Mouse (Mus musculus) embryonic fibroblast, embryonic 13.5 days (primary cell): ENCODE measurements around the gene Gm20388. TPM values are rescaled to one million over a fixed set of nuclear protein-coding genes. Genes with fewer than 3 reads are reported as not detected.

Source experiments
- H3K27ac ChIP-seq: 2 replicates; pipeline ENCODE4 v1.5.1; 2012; ENCODE audit warnings: low read length, control low read depth, inconsistent platforms; ENCODE audit not compliant: insufficient read depth
- H3K4me1 ChIP-seq: 2 replicates; pipeline ENCODE4 v1.6.1; 2011; ENCODE audit warnings: low read length; ENCODE audit not compliant: control insufficient read depth, insufficient read depth
- H3K4me3 ChIP-seq: 2 replicates; pipeline ENCODE4 v1.5.1; 2011; ENCODE audit warnings: mild to moderate bottlenecking, control low read depth, low read length; ENCODE audit not compliant: insufficient read depth
- CTCF ChIP-seq: IDR thresholded peaks from 2 replicates; pipeline ENCODE4 v1.5.1; 2011; ENCODE audit warnings: mild to moderate bottlenecking, control low read depth, low read length, moderate library complexity, borderline replicate concordance; ENCODE audit not compliant: insufficient read depth
- POLR2A ChIP-seq: IDR thresholded peaks from 2 replicates; pipeline ENCODE4 v1.6.1; 2011; ENCODE audit warnings: low read depth, mild to moderate bottlenecking, control low read depth, low read length, moderate library complexity
- polyA plus RNA-seq: library from polyadenylated mRNA; stranded (reverse); fragments of >200 nt; gene quantifications from 2 replicates; pipeline ENCODE4 v1.2.4, GENCODE M21; 2011; ENCODE audit warnings: low read depth; ENCODE audit not compliant: missing spikeins, insufficient read length

The Gm20388 gene
- polyA plus RNA-seq, 1 experiment: 82.8 TPM

DNA sequence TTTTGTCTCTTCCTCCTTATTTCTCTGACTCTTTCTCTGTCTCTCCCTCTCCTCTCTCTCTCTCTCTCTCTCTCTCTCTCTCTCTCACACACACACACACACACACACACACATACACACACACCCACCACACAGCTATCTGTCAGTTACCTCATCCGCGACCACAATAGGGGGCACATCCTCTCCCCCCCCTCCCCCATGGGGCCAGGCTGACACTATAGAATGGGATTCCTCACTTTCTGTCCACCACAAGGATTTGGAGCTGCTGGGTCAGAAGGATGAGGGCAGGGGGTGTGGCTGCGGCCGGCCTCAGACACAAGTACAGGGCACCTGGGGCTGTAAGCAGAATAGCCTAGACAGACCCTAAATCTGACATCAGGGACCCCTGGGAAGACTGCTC lies 1112.4 kb downstream of the Gm20388 start:
- no peak for TF ChIP-seq CTCF
- TF ChIP-seq POLR2A: no peak
- H3K4me3 ChIP-seq: no peak overlapping the region
- H3K27ac ChIP-seq: no peak overlapping the region
- no peaks in the 10 kb centered on the region for H3K4me1 ChIP-seq

DNA sequence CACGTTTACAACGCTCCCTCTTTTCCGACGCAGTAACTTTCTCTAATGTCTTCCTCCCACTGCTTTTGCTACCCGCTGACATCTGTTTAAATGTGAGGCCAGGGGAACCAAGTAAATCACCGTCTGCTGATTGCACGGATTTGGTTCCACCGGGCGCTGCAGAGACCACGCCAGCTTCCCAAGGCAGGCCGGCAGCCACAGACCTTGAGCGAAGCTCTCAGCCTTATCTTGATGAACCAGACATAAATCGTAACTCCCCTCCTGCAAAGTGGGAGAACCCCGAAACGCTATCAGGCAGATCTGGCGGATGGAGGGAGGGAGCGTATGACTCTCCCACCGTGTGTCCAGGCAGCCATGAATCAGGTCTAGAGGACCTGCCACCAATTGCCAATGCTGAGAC lies 1113.1 kb downstream of the Gm20388 start:
- TF ChIP-seq CTCF (no peak), POLR2A (no peak)
- H3K4me3 ChIP-seq: no peak overlapping the region
- H3K27ac ChIP-seq: no peak overlapping the region
- no peaks in the 10 kb centered on the region for H3K4me1 ChIP-seq

DNA sequence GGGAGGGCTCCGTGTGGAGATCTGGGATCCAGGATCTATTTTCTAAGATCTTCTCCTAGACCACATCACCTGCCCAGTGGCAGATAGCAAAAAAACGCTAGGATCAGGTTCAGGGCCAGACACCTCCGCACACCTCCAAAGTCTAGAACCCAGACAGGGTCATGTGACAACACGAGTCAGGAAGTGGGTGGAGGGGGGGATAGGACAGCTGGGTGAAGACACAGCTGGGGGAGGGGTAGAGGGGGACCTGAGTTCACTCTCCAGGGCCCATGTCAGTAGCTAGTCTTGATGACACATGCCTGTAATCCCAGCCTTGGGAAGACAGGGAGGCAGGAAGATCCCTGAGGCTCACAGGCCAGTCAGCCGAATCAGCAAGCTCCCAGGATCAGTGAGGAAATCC lies 1114.8 kb downstream of the Gm20388 start:
- Histone ChIP-seq H3K4me1 (no peaks in the 10 kb centered on the region), H3K4me3 (no peak overlapping the region), H3K27ac (no peak overlapping the region)
- TF ChIP-seq CTCF (no peak), POLR2A (no peak)

DNA sequence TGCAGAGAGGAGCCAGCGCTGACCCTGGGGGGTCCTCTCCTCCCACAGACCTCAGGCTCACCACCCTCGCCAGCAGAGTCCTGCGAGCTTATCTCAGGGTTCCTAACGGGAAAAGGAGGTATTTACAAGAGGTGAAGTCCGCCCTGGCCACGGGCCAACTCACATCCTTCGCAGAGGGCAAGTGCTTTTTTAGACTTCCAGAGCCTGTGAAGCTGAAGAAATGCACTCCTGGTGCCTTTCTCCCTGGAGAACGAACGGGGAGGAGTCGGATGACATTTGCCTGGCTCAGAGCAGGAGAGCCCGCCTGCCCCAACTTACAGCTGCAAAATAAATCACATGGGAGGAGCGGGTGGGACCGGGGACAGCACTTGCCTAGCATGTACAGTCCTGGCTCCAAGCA lies 1117.1 kb downstream of the Gm20388 start:
- Histone ChIP-seq H3K4me1 (no peaks in the 10 kb centered on the region), H3K27ac (no peak overlapping the region), H3K4me3 (no peak overlapping the region)
- TF ChIP-seq CTCF: no peak
- TF ChIP-seq POLR2A: no peak

DNA sequence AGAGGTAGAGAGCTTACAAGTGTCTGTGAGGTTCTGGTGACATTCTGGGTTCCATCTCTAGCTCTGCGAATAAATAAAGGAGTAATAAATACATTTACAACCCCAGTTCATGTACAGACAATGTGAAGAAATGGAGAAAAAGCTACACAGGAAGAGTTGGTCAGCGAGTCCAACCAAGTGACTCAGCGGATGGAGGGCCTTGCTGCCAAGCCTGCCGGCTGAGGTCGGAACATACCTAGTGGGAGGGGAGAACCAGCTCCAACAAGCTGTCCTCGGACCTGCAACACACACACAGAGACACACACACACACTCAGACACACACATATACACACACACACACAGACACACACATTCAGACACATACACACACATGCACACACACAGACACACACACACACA lies 1118.4 kb downstream of the Gm20388 start:
- TF ChIP-seq POLR2A (no peak), CTCF (no peak)
- Histone ChIP-seq H3K4me3 (no peak overlapping the region), H3K4me1 (no peaks in the 10 kb centered on the region), H3K27ac (no peak overlapping the region)

DNA sequence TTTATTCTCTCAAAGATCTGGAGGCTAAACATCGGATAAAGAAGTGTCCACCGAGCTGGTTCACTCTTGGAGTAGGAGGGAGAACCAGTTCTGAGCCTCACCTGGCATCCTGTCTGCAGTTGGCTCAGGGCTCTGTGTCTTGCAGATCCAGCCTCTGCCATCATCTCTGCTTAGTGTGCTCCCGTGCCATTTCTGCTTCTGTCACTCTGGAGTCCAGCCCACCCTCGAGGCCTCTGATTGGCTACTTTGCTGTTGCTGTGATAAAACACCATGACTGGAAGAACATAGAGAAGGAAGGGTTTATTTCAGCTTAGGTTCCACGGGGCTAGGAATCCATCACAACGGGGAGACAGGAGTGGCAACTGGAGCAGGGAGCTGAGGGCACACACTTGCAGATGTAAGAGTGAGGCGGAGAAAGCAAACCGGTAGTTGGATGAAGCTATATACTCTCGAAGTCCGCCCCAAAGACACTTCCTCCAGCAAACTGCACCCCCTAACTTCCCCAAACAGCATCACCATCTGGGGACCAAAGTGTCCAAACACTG lies 1119.9 kb downstream of the Gm20388 start:
- H3K4me3 ChIP-seq: no peak overlapping the region
- no peak for TF ChIP-seq CTCF
- no peak for TF ChIP-seq POLR2A
- no peaks in the 10 kb centered on the region for H3K4me1 ChIP-seq
- H3K27ac ChIP-seq: no peak overlapping the region

DNA sequence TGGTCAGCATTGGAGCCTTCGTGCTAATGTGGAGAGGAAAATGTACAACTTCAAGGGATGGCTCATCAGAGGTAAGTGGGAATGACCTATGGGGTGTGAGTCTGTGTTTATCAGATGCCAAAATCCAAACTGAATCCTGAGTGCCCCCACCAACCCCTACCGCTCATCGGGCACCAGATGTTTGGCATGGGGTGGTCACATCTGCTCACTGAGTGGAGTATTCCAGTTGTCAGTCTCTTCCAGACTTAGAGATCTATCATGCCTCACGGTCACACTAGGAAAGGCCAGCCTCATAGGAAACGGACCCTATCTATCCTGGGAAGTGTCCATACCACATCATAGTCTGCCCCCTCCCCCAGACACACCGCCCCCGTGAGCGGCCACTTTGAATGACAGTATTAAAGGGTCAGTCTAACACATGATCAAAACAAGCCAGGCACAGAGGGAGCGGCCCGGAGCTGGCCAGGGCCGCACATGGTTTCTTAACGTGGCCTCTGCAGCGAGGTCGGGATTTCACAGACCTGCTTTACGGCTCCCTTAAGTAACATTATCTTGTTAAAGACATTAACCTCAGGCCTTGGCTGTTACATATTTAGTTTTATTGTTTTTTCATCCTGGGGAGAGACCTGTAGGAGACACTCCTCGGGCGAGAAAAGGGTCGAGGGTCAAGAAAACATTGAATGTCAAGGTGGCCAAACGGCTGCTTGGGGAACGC lies 1122.8 kb downstream of the Gm20388 start:
- Histone ChIP-seq H3K27ac (no peak overlapping the region), H3K4me1 (no peaks in the 10 kb centered on the region), H3K4me3 (no peak overlapping the region)
- TF ChIP-seq POLR2A (no peak), CTCF (no peak)

DNA sequence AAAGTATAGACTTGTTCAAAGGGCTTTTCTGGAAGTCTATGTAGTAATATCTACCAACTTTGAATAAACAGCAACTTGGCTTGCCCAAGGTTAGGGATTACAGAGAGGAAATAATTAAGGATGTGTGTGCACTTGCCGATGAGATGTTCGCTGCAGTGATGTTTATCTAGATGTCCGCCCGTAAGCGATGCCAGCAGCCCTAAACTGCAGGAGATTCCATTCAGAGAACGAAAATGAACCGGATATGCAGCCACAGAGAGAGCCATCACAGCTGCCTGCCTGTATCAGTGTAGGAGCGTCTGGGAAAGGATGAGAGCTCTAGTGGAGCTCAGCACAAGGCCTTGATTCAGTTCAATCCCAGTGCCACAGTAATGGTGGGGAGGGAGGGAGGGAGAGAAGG lies 1125.0 kb downstream of the Gm20388 start:
- H3K4me1 ChIP-seq: no peaks in the 10 kb centered on the region
- no peak for TF ChIP-seq POLR2A
- no peak for TF ChIP-seq CTCF
- no peak overlapping the region for H3K4me3 ChIP-seq
- H3K27ac ChIP-seq: no peak overlapping the region

DNA sequence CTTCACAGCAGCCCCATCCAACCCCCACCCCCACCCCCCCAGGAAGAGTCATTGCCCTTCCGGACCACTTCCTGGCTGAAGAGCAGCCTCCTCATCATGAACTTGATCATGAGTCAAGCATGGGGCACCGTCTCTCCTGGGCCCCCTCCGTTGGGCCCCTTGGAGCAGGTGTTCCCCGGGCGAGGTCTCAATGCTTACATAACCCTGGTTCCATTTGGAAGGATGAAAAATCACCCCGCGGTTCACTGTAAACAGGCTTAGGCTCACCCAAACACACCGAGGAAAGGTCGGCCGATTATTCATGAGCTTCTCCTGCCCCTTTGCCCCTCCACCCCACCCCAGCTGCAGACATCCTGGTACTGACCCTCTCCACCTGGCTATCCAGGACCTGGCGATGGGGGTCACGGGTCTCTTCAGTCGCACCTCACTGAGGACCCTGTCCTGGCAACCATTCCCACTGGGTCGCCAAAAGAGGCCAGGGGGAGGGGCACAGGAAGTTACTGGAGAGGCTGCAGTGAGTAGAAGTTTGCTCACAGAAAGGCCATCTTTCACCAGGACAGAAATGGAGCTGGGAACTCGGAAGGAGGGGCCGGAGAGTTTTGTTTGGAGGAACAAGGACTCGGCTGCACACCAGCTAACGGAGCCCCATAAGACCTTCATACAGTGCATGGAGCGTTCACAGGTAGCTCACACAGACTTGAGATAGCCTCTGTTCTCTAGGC lies 1133.2 kb downstream of the Gm20388 start:
- TF ChIP-seq POLR2A (no peak), CTCF (no peak)
- Histone ChIP-seq H3K4me1 (no peaks in the 10 kb centered on the region), H3K27ac (no peak overlapping the region), H3K4me3 (no peak overlapping the region)

DNA sequence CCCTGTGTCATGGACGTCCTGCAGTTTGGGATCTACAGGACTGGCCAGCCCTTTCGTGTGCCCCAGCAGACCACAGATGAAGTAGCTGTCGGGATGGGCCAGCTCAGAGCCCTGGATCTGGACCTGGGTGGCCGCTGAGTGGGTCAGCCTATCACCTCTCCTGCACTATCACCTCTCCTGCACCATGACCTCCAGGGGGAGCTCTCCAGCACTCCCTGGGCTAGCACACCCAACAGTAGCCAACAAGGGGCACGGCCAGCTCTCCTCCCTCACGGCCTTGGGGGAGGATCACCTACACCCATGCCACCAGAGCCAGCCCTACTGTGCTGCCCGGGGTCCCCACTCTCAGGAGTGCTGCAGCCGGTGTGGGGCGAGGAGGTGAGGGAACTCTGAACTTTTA lies 1136.8 kb downstream of the Gm20388 start:
- no peaks in the 10 kb centered on the region for H3K4me1 ChIP-seq
- no peak for TF ChIP-seq CTCF
- no peak for TF ChIP-seq POLR2A
- H3K27ac ChIP-seq: no peak overlapping the region
- H3K4me3 ChIP-seq: no peak overlapping the region
